Mouse (Mus musculus): ENCODE results near the gene Zfp787. TPM values are rescaled to one million over a fixed set of nuclear protein-coding genes. Genes with fewer than 3 reads are reported as not detected.

The Zfp787 gene
- polyA plus RNA-seq, 1 experiment from 2014 or later: 41.2 TPM

- WGBS: 62% methylated on average over 3 of the region's 3 CpGs
- Histone ChIP-seq H3K4me3 (ENCODE audit: low read depth, low read length) (no peak overlapping the region), H3K9ac (ENCODE audit: low read length) (no peak overlapping the region), H3K4me1 (replicated peaks; ENCODE audit: control insufficient read depth, insufficient read depth) (no peaks in the 10 kb centered on the region), H3K4me2 (replicated peaks; ENCODE audit: low read depth) (no peak overlapping the region), H3K27me3 (ENCODE audit: control insufficient read depth, insufficient read depth, low read length) (no peaks in the 10 kb centered on the region), H3K36me3 (ENCODE audit: control insufficient read depth, insufficient read depth, low read length) (no peaks in the 10 kb centered on the region), H3K27ac (replicated peaks) (0 out of 2 replicates have a peak overlapping the region, but pooled peaks have one; percentile 24), H3K9me3 (ENCODE audit: control insufficient read depth, low read length) (no peaks in the 10 kb centered on the region)
- TF ChIP-seq EP300 (optimal IDR thresholded peaks at IDR 0.05) (no peak), CTCF (IDR thresholded peaks at IDR 0.05; ENCODE audit: low read depth) (no peak)
- DNase-seq (ENCODE audit: low spot score) (no peak), ATAC-seq (ENCODE audit: low FRiP score, low TSS enrichment) (no peak)
Measured at GRCm38 (mm10) chr7:6161541-6161940, 5.7 kb upstream of the Zfp787 start.

- H3K36me3 ChIP-seq (ENCODE audit: control insufficient read depth, insufficient read depth, low read length): no peaks in the 10 kb centered on the region
- H3K4me1 ChIP-seq (replicated peaks; ENCODE audit: control insufficient read depth, insufficient read depth): no peaks in the 10 kb centered on the region; the same call in 1 of the 2 replicates
- TF ChIP-seq EP300 (optimal IDR thresholded peaks at IDR 0.05) (no peak), CTCF (IDR thresholded peaks at IDR 0.05; ENCODE audit: low read depth) (no peak)
- ATAC-seq (ENCODE audit: low FRiP score, low TSS enrichment) (no peak), DNase-seq (ENCODE audit: low spot score) (no peak)
- H3K4me2 ChIP-seq (replicated peaks; ENCODE audit: low read depth): no peak overlapping the region
- H3K9me3 ChIP-seq (ENCODE audit: control insufficient read depth, low read length): no peaks in the 10 kb centered on the region
- no peak overlapping the region for H3K4me3 ChIP-seq (ENCODE audit: low read depth, low read length)
- 0 out of 2 replicates have a peak overlapping the region, but pooled peaks have one; percentile 40 for H3K27ac ChIP-seq (replicated peaks)
- WGBS: 78% methylated on average over 3 of the region's 3 CpGs
- no peaks in the 10 kb centered on the region for H3K27me3 ChIP-seq (ENCODE audit: control insufficient read depth, insufficient read depth, low read length)
- peak overlapping the region; percentile 13; the same call in 1 of the 2 replicates for H3K9ac ChIP-seq (ENCODE audit: low read length)
Measured at GRCm38 (mm10) chr7:6159604-6160003, 3.8 kb upstream of the Zfp787 start.

- TF ChIP-seq CTCF (IDR thresholded peaks at IDR 0.05; ENCODE audit: low read depth) (no peak), EP300 (optimal IDR thresholded peaks at IDR 0.05) (no peak)
- DNase-seq (ENCODE audit: low spot score) (no peak), ATAC-seq (ENCODE audit: low FRiP score, low TSS enrichment) (no peak)
- H3K9ac ChIP-seq (ENCODE audit: low read length): no peak overlapping the region
- H3K36me3 ChIP-seq (ENCODE audit: control insufficient read depth, insufficient read depth, low read length): no peaks in the 10 kb centered on the region
- no peak overlapping the region for H3K27ac ChIP-seq (replicated peaks)
- H3K27me3 ChIP-seq (ENCODE audit: control insufficient read depth, insufficient read depth, low read length): no peaks in the 10 kb centered on the region
- H3K9me3 ChIP-seq (ENCODE audit: control insufficient read depth, low read length): no peaks in the 10 kb centered on the region
- H3K4me1 ChIP-seq (replicated peaks; ENCODE audit: control insufficient read depth, insufficient read depth): no peaks in the 10 kb centered on the region; the same call in 1 of the 2 replicates
- no peak overlapping the region for H3K4me2 ChIP-seq (replicated peaks; ENCODE audit: low read depth)
- no peak overlapping the region for H3K4me3 ChIP-seq (ENCODE audit: low read depth, low read length)
- WGBS: 64% methylated on average over 1 of the region's 1 CpGs
Measured at GRCm38 (mm10) chr7:6157479-6157878, 1.7 kb upstream of the Zfp787 start.

GRCm38 (mm10) chr7:6156901-6157472, 1.2 kb upstream of the Zfp787 start:
- Histone ChIP-seq H3K4me3 (ENCODE audit: low read depth, low read length) (peak overlapping the region; percentile 84; the same call in 1 of the 2 replicates), H3K9me3 (ENCODE audit: control insufficient read depth, low read length) (no peaks in the 10 kb centered on the region), H3K4me2 (replicated peaks; ENCODE audit: low read depth) (peak overlapping the region; percentile 89), H3K27ac (replicated peaks) (no peak overlapping the region), H3K4me1 (replicated peaks; ENCODE audit: control insufficient read depth, insufficient read depth) (peaks cover 2% of the 10 kb centered on the region; the same call in 1 of the 2 replicates), H3K36me3 (ENCODE audit: control insufficient read depth, insufficient read depth, low read length) (no peaks in the 10 kb centered on the region), H3K9ac (ENCODE audit: low read length) (peak overlapping the region; percentile 83; the same call in 1 of the 2 replicates), H3K27me3 (ENCODE audit: control insufficient read depth, insufficient read depth, low read length) (no peaks in the 10 kb centered on the region)
- 40% methylated on average over 9 of the region's 9 CpGs for WGBS
- TF ChIP-seq EP300 (optimal IDR thresholded peaks at IDR 0.05): no peak
- no peak for TF ChIP-seq CTCF (IDR thresholded peaks at IDR 0.05; ENCODE audit: low read depth)
- DNase-seq (ENCODE audit: low spot score): no peak
- ATAC-seq (ENCODE audit: low FRiP score, low TSS enrichment): no peak

- ATAC-seq (ENCODE audit: low FRiP score, low TSS enrichment): peak; percentile 73
Measured at GRCm38 (mm10) chr7:6155031-6155872, 545 bp downstream of the Zfp787 start.

More at GRCm38 (mm10) chr7:6155031-6155872, 545 bp downstream of the Zfp787 start:
- under 1% methylated on average over 33 of the region's 85 CpGs for WGBS
- Histone ChIP-seq H3K4me2 (replicated peaks; ENCODE audit: low read depth) (peak overlapping the region; percentile 89), H3K9me3 (ENCODE audit: control insufficient read depth, low read length) (no peaks in the 10 kb centered on the region), H3K27me3 (ENCODE audit: control insufficient read depth, insufficient read depth, low read length) (no peaks in the 10 kb centered on the region), H3K27ac (replicated peaks) (peak overlapping the region; percentile 95), H3K9ac (ENCODE audit: low read length) (peak overlapping the region; percentile 83), H3K4me3 (ENCODE audit: low read depth, low read length) (peak overlapping the region; percentile 84), H3K4me1 (replicated peaks; ENCODE audit: control insufficient read depth, insufficient read depth) (peaks cover 4% of the 10 kb centered on the region; the same call in 1 of the 2 replicates), H3K36me3 (ENCODE audit: control insufficient read depth, insufficient read depth, low read length) (no peaks in the 10 kb centered on the region)
- peak; percentile 91 for DNase-seq (ENCODE audit: low spot score)
- TF ChIP-seq EP300 (optimal IDR thresholded peaks at IDR 0.05): no peak
- TF ChIP-seq CTCF (IDR thresholded peaks at IDR 0.05; ENCODE audit: low read depth): no peak

Measured in stomach, postnatal 0 days (tissue).